41 mouse cellular contexts compared by ENCODE assay signal in genomic region chr14:13906461-13906860, GRCm38 (mm10). TPM values are rescaled to one million over a fixed set of nuclear protein-coding genes. Genes with fewer than 3 reads are reported as not detected.
"Had no signal": no experiment of that assay in that cellular context is flagged by ENCODE, and none has a peak within 500 bp of the region (broad histone marks: within the 10 kb centered on the region; RNA-seq: fewer than 3 reads in every experiment).

No protein-coding gene starts in this region.

- DNase-seq: gastrocnemius, postnatal 14 days; gastrocnemius, postnatal 36 days; heart, adult 11 months; heart, postnatal 10 days; heart, postnatal 4 days; kidney, adult 18-20 months; kidney, adult 8-10 months; kidney, postnatal 10 days; kidney, postnatal 36 days; layer of hippocampus, adult 9-11 months; liver; liver, embryonic 13.5 days had no signal

- H3K4me2 ChIP-seq: heart, embryonic 12.5 days; hindbrain, embryonic 12.5 days; hindbrain, embryonic 14.5 days; intestine, embryonic 15.5 days; limb, embryonic 12.5 days; liver, embryonic 11.5 days; liver, embryonic 13.5 days; liver, embryonic 15.5 days had no signal

- H3K9ac ChIP-seq: heart, embryonic 12.5 days; hindbrain, embryonic 12.5 days; hindbrain, embryonic 14.5 days; intestine, embryonic 15.5 days; limb, embryonic 12.5 days; liver, embryonic 13.5 days; liver, embryonic 15.5 days had no signal

- H3K27ac ChIP-seq: heart, embryonic 10.5 days; hindbrain, embryonic 10.5 days; hindbrain, embryonic 12.5 days; hindbrain, embryonic 14.5 days; intestine, embryonic 15.5 days; left cerebral cortex, adult 2 months; limb, embryonic 10.5 days; limb, embryonic 12.5 days; liver, embryonic 13.5 days; liver, embryonic 15.5 days had no signal

- H3K27me3 ChIP-seq: heart, embryonic 12.5 days; hindbrain, embryonic 12.5 days; intestine, embryonic 15.5 days; limb, embryonic 12.5 days; liver, embryonic 13.5 days had no signal

- H3K36me3 ChIP-seq: heart, embryonic 10.5 days; heart, embryonic 12.5 days; hindbrain, embryonic 10.5 days; hindbrain, embryonic 12.5 days; intestine, embryonic 15.5 days; limb, embryonic 10.5 days; limb, embryonic 12.5 days; liver, embryonic 13.5 days; liver, embryonic 15.5 days had no signal

- ATAC-seq: hindbrain, embryonic 16.5 days; inflammation-experienced regulatory T-cells, adult 6 months; intestine, embryonic 15.5 days; intestine, postnatal 0 days had no signal

- H3K4me3 ChIP-seq: heart, embryonic 10.5 days; heart, embryonic 12.5 days; hindbrain, embryonic 10.5 days; hindbrain, embryonic 12.5 days; intestine, embryonic 15.5 days; left cerebral cortex, adult 2 months; limb, embryonic 10.5 days; limb, embryonic 12.5 days; liver, embryonic 13.5 days; liver, embryonic 15.5 days had no signal

- H3K4me1 ChIP-seq: heart, embryonic 10.5 days; heart, embryonic 12.5 days; hindbrain, embryonic 12.5 days; intestine, embryonic 15.5 days; liver, embryonic 13.5 days; liver, embryonic 15.5 days had no signal

- H3K9me3 ChIP-seq: heart, embryonic 10.5 days; heart, embryonic 12.5 days; hindbrain, embryonic 10.5 days; hindbrain, embryonic 12.5 days; intestine, embryonic 15.5 days; limb, embryonic 10.5 days; limb, embryonic 12.5 days; liver, embryonic 13.5 days; liver, embryonic 15.5 days had no signal

RNA-seq across cellular contexts. Expression of gene Gm281, which starts 7.8 kb away (rescaled TPM):
- total RNA-seq: gastrocnemius, adult 18-20 months; gastrocnemius, adult 8-10 months; gastrocnemius, postnatal 14 days; gastrocnemius, postnatal 36 days; heart, adult 8-10 months; heart, postnatal 10 days; heart, postnatal 25 days; heart, postnatal 4 days; layer of hippocampus, adult 18-20 months; layer of hippocampus, adult 8-10 months; layer of hippocampus, postnatal 14 days; left cerebral cortex, adult 2 months; left cerebral cortex, postnatal 14 days; left cerebral cortex, postnatal 36 days had no signal
- polyA plus RNA-seq: gonadal fat pad, adult 2 months; heart, embryonic 12.5 days; heart, embryonic 14.5 days; heart, embryonic 16.5 days; hindbrain, embryonic 12.5 days; hindbrain, embryonic 16.5 days; inflammation-experienced regulatory T-cells, adult 6 months; intestine, embryonic 15.5 days; intestine, postnatal 0 days; kidney, embryonic 14.5 days; kidney, embryonic 16.5 days; large intestine, adult 2 months; limb, embryonic 12.5 days; liver, embryonic 11.5 days; liver, embryonic 13.5 days; liver, embryonic 15.5 days had no signal
